Mouse (Mus musculus): ENCODE data around the gene Pccb.

DNA sequence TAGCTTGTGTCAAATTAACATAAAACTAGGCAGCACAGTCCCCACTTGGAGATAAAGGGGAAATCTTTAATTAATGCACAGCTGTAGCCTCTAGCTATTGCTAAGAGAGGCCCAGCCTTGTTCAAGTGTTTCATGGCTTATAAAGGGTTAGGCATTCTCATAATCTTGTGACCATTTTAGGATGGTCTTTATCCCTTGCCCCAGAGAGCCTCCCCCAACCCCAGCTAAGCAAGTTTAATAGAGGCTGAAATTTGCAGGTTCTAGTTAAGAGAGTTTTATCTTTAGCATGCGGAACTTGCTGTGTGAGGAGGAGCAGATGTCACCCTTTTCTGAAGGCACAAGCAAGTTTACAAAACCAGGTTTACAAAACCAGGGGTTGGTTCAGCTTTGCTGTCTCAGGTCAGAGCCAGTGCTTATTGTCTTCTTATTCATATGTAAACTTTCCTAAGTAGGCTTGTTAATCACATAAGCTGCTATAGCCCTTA is 71.2 kb downstream of the Pccb start:
- TF ChIP-seq CTCF (conservative IDR thresholded peaks at IDR 0.05; ENCODE audit: insufficient read depth, insufficient read length, low read depth, low read length) (no peak), POLR2A (IDR thresholded peaks at IDR 0.05; ENCODE audit: low read depth, low read length) (no peak)
